Mouse (Mus musculus): Measurements from ENCODE around the gene Smco3. TPM values are rescaled to one million over a fixed set of nuclear protein-coding genes. Genes with fewer than 3 reads are reported as not detected.

The Smco3 gene
- polyA plus RNA-seq, 1 experiment from 2014 or later, result 0.63 TPM

DNA sequence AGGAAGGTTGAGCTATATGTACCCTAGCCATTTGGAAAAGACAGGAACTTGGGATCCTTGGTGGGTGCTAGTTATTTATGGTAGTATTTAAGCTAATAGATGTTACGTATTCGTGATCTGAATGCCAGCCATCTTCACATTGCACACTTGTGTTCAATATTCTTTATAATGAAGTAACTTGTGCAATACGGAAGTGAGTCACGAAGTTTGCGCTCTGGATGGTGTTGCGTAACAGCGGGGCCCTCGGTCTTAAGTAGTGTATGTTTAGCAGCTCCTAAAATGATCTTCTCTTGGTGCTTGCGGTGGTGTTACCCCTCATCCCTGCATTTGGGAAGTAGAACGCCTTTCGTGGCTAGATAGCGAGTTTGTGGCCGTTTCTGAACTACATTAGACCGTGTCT is 26.2 kb downstream of the Smco3 start:
- DNase-seq (ENCODE audit: low spot score) (peak; percentile 81), ATAC-seq (ENCODE audit: low FRiP score, low TSS enrichment) (0 out of 2 replicates have a peak, but pooled peaks have one; percentile 28)
- no peaks in the 10 kb centered on the region; the same call in 1 of the 2 replicates for H3K4me1 ChIP-seq (replicated peaks; ENCODE audit: control insufficient read depth, insufficient read depth)
- H3K27ac ChIP-seq (replicated peaks), result peak overlapping the region; percentile 93
- TF ChIP-seq CTCF (IDR thresholded peaks at IDR 0.05; ENCODE audit: low read depth) (no peak), EP300 (optimal IDR thresholded peaks at IDR 0.05) (no peak)
- H3K4me2 ChIP-seq (replicated peaks; ENCODE audit: low read depth), result peak overlapping the region; percentile 82
- no peaks in the 10 kb centered on the region for H3K27me3 ChIP-seq (ENCODE audit: control insufficient read depth, insufficient read depth, low read length)
- peaks cover 4% of the 10 kb centered on the region for H3K36me3 ChIP-seq (ENCODE audit: control insufficient read depth, insufficient read depth, low read length)
- H3K9me3 ChIP-seq (ENCODE audit: control insufficient read depth, low read length), result no peaks in the 10 kb centered on the region
- WGBS, result 13% methylated on average over 14 of the region's 14 CpGs
- H3K9ac ChIP-seq (ENCODE audit: low read length), result peak overlapping the region; percentile 87
- H3K4me3 ChIP-seq (ENCODE audit: low read depth, low read length), result peak overlapping the region; percentile 76

DNA sequence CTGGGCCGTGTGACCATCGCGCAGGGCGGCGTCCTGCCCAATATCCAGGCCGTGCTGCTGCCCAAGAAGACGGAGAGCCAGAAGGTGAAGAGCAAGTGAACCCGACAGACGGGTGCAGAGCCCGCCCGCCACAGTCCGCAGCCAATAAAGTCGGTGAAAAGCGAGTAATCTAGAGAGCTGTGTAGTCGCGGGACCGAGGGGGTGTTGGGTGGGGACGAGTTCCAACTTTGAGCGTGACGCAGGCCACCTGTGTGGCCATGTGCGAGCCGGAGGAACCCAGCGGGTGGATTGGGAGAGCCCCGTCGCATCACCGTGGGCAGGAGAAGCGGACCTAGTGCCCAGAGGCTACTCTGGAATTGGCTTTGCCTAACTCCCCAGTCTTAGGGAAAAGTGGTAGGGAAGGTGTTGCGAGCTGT is 26.6 kb downstream of the Smco3 start:
- Histone ChIP-seq H3K27me3 (ENCODE audit: control insufficient read depth, insufficient read depth, low read length) (no peaks in the 10 kb centered on the region), H3K9ac (ENCODE audit: low read length) (peak overlapping the region; percentile 87), H3K4me3 (ENCODE audit: low read depth, low read length) (peak overlapping the region; percentile 76), H3K4me2 (replicated peaks; ENCODE audit: low read depth) (peak overlapping the region; percentile 82), H3K36me3 (ENCODE audit: control insufficient read depth, insufficient read depth, low read length) (no peaks in the 10 kb centered on the region), H3K27ac (replicated peaks) (peak overlapping the region; percentile 93), H3K9me3 (ENCODE audit: control insufficient read depth, low read length) (no peaks in the 10 kb centered on the region), H3K4me1 (replicated peaks; ENCODE audit: control insufficient read depth, insufficient read depth) (no peaks in the 10 kb centered on the region; the same call in 1 of the 2 replicates)
- ATAC-seq (ENCODE audit: low FRiP score, low TSS enrichment) (peak; percentile 18), DNase-seq (ENCODE audit: low spot score) (peak; percentile 70)
- 2% methylated on average over 26 of the region's 28 CpGs for WGBS
- TF ChIP-seq EP300 (optimal IDR thresholded peaks at IDR 0.05) (no peak), CTCF (IDR thresholded peaks at IDR 0.05; ENCODE audit: low read depth) (no peak)

DNA sequence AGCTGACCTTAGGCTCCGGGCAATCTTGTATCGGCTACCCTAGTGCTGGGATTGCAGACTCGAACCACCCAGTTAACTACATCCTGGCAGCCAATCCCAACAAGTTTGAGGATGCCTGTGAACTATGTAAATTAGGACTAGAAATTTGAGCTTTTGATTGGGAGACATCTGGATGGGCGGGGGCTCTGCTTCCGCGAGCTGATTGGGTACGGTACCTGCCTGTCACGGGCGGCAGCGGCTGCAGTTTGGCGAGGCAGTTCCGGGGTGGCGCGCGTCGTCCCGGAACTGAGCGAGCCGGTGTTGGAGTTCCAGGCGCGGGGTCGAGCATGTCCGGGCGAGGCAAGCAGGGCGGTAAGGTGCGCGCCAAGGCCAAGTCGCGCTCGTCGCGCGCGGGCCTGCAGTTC is 27.2 kb downstream of the Smco3 start, which contains the start of gene H2afj:
TSS of gene H2afj (plus strand) at position 231 of the 404 bp plus-strand sequence.
- Histone ChIP-seq H3K4me3 (ENCODE audit: low read depth, low read length) (peak within 1 kb of the TSS; percentile 76), H3K27me3 (ENCODE audit: control insufficient read depth, insufficient read depth, low read length) (no peaks in the 10 kb centered on the region), H3K27ac (replicated peaks) (peak within 1 kb of the TSS; percentile 93), H3K4me2 (replicated peaks; ENCODE audit: low read depth) (peak within 1 kb of the TSS; percentile 82), H3K4me1 (replicated peaks; ENCODE audit: control insufficient read depth, insufficient read depth) (no peaks in the 10 kb centered on the region; the same call in 1 of the 2 replicates), H3K9ac (ENCODE audit: low read length) (peak within 1 kb of the TSS; percentile 87), H3K36me3 (ENCODE audit: control insufficient read depth, insufficient read depth, low read length) (no peaks in the 10 kb centered on the region), H3K9me3 (ENCODE audit: control insufficient read depth, low read length) (no peaks in the 10 kb centered on the region)
- DNase-seq (ENCODE audit: low spot score) (peak; percentile 98), ATAC-seq (ENCODE audit: low FRiP score, low TSS enrichment) (peak; percentile 87)
- peak; percentile 51 for TF ChIP-seq EP300 (optimal IDR thresholded peaks at IDR 0.05)
- no peak for TF ChIP-seq CTCF (IDR thresholded peaks at IDR 0.05; ENCODE audit: low read depth)
- under 1% methylated on average over 34 of the region's 34 CpGs for WGBS

DNA sequence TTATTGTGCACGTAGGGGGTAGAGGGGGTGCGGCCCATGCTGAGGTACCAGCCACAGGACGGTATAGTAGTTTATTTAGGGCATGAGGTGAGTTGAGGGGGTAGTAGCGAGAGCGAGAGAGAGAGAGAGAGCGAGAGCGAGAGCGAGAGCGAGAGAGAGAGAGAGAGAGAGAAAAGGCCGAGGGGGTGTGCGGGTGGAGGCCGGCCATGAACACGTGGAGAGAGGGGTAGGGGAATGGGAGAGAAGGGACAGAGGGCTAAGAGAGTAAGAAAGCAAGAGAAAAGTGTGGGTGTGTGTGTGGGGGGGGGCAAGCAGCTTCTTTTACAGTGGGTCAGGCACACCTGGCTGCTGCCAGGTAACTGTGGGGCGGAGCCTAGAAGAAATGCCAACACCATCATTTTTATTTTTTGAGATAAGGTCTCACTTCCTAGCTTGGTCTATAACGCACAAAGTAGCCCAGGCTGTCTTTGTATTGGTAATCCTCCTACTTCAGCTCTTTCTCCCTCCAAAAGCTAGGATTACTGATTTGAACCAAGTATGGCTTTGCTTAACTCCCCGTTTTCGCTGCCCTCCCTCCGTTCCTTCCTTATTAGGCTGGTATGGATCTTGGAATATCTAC is 27.7 kb downstream of the Smco3 start:
- Histone ChIP-seq H3K4me1 (replicated peaks; ENCODE audit: control insufficient read depth, insufficient read depth) (no peaks in the 10 kb centered on the region; the same call in 1 of the 2 replicates), H3K9me3 (ENCODE audit: control insufficient read depth, low read length) (no peaks in the 10 kb centered on the region), H3K27me3 (ENCODE audit: control insufficient read depth, insufficient read depth, low read length) (no peaks in the 10 kb centered on the region), H3K4me2 (replicated peaks; ENCODE audit: low read depth) (peak overlapping the region; percentile 57), H3K36me3 (ENCODE audit: control insufficient read depth, insufficient read depth, low read length) (no peaks in the 10 kb centered on the region), H3K27ac (replicated peaks) (peak overlapping the region; percentile 89), H3K9ac (ENCODE audit: low read length) (peak overlapping the region; percentile 50), H3K4me3 (ENCODE audit: low read depth, low read length) (peak overlapping the region; percentile 76)
- DNase-seq (ENCODE audit: low spot score) (peak; percentile 53), ATAC-seq (ENCODE audit: low FRiP score, low TSS enrichment) (peak; percentile 22; the same call in 1 of the 2 replicates)
- 23% methylated on average over 18 of the region's 18 CpGs for WGBS
- TF ChIP-seq CTCF (IDR thresholded peaks at IDR 0.05; ENCODE audit: low read depth), result no peak
- no peak for TF ChIP-seq EP300 (optimal IDR thresholded peaks at IDR 0.05)

DNA sequence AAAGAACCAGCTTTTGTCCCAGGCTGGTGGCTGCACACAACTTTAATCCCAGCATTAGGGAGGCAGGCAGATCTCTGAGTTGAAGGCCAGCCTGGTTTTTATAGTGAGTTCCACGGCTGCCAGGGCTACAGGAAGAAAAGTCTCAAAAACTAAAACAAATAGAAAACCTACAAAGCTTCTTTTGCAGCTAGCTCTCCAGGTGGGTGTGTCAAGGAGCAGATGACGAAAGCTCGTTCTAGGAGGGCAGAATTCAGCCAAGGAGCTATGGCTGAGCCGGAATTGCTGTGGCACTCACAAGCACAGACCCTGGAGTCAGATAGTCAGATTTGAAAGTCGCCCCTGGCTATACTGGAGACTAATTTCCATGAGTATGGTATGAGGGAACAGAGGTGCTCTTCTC is 28.4 kb downstream of the Smco3 start:
- H3K27me3 ChIP-seq (ENCODE audit: control insufficient read depth, insufficient read depth, low read length), result no peaks in the 10 kb centered on the region
- no peak overlapping the region; the same call in 1 of the 2 replicates for H3K9ac ChIP-seq (ENCODE audit: low read length)
- TF ChIP-seq EP300 (optimal IDR thresholded peaks at IDR 0.05) (no peak), CTCF (IDR thresholded peaks at IDR 0.05; ENCODE audit: low read depth) (no peak)
- H3K27ac ChIP-seq (replicated peaks), result peak overlapping the region; percentile 89
- H3K9me3 ChIP-seq (ENCODE audit: control insufficient read depth, low read length), result no peaks in the 10 kb centered on the region
- H3K36me3 ChIP-seq (ENCODE audit: control insufficient read depth, insufficient read depth, low read length), result no peaks in the 10 kb centered on the region
- peak overlapping the region; percentile 57; the same call in 1 of the 2 replicates for H3K4me2 ChIP-seq (replicated peaks; ENCODE audit: low read depth)
- H3K4me3 ChIP-seq (ENCODE audit: low read depth, low read length), result no peak overlapping the region
- no peaks in the 10 kb centered on the region; the same call in 1 of the 2 replicates for H3K4me1 ChIP-seq (replicated peaks; ENCODE audit: control insufficient read depth, insufficient read depth)
- ATAC-seq (ENCODE audit: low FRiP score, low TSS enrichment), result no peak
- WGBS, result 59% methylated on average over 5 of the region's 5 CpGs
- DNase-seq (ENCODE audit: low spot score), result peak; percentile 60

DNA sequence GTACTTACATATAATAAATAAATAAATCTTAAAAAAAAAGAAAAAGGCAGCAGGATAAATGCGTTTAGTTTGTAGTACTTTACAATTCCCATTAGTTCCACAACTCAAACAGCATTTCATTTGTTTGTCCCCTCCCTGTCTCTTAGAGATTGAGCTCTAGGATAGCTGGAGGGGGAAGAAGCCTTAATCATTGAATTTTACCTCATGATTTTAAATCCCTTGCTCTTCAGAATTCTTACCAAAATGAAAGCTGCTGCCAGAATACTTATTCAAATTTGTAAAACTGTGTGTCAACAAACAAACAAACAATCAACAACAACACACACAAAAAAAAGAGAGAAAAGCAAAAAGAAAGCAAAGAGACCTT is 29.9 kb downstream of the Smco3 start:
- no peak overlapping the region for H3K9ac ChIP-seq (ENCODE audit: low read length)
- WGBS, result 65% methylated on average over 1 of the region's 1 CpGs
- ATAC-seq (ENCODE audit: low FRiP score, low TSS enrichment) (no peak), DNase-seq (ENCODE audit: low spot score) (no peak)
- no peak overlapping the region for H3K4me2 ChIP-seq (replicated peaks; ENCODE audit: low read depth)
- no peaks in the 10 kb centered on the region for H3K27me3 ChIP-seq (ENCODE audit: control insufficient read depth, insufficient read depth, low read length)
- H3K4me1 ChIP-seq (replicated peaks; ENCODE audit: control insufficient read depth, insufficient read depth), result no peaks in the 10 kb centered on the region
- TF ChIP-seq CTCF (IDR thresholded peaks at IDR 0.05; ENCODE audit: low read depth) (no peak), EP300 (optimal IDR thresholded peaks at IDR 0.05) (no peak)
- H3K27ac ChIP-seq (replicated peaks), result no peak overlapping the region; the same call in 1 of the 2 replicates
- no peak overlapping the region for H3K4me3 ChIP-seq (ENCODE audit: low read depth, low read length)
- H3K36me3 ChIP-seq (ENCODE audit: control insufficient read depth, insufficient read depth, low read length), result no peaks in the 10 kb centered on the region
- H3K9me3 ChIP-seq (ENCODE audit: control insufficient read depth, low read length), result no peaks in the 10 kb centered on the region
